Mouse (Mus musculus): ENCODE measurements at regions not wholly inside any gene's neighbourhood (a gene's known extent, or its start where the extent isn't known, plus 50 kb on each side); places are given as distances from the start of the nearest gene placed in this dataset.

DNA sequence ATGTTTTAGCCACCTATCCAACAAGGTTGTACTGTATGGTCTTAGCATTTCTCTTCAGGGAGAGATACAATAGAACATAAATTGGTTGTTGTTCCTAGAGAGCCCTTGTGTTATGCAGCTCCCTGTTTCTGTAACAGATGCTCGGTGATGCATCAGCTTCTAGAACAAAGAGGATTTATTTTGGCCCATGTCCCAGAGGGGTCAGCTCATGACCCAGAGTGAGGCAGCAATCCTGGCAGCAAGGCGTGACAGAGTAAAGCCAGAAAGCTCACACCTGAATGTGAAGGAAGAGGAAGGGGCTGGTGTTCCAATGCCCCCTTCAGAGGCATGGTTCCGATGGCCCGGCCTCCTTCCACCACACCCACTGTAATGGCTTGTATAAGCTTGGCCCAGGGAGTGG lies 88.8 kb downstream of the Ets2 start:
- no peak overlapping the region for H3K27ac ChIP-seq (ENCODE audit: poor library complexity, severe bottlenecking)
- H3K27me3 ChIP-seq (replicated peaks), result no peaks in the 10 kb centered on the region
- no peak overlapping the region for H3K4me2 ChIP-seq
- ATAC-seq (ENCODE audit: insufficient number of reproducible peaks, low FRiP score), result no peak
- WGBS, result 67% methylated on average over 4 of the region's 4 CpGs
- no peaks in the 10 kb centered on the region for H3K4me1 ChIP-seq (replicated peaks)
- H3K9me3 ChIP-seq (replicated peaks), result peaks cover 3% of the 10 kb centered on the region; the same call in 1 of the 2 replicates
- H3K4me3 ChIP-seq, result no peak overlapping the region
- no peaks in the 10 kb centered on the region for H3K36me3 ChIP-seq
- H3K9ac ChIP-seq, result no peak overlapping the region

DNA sequence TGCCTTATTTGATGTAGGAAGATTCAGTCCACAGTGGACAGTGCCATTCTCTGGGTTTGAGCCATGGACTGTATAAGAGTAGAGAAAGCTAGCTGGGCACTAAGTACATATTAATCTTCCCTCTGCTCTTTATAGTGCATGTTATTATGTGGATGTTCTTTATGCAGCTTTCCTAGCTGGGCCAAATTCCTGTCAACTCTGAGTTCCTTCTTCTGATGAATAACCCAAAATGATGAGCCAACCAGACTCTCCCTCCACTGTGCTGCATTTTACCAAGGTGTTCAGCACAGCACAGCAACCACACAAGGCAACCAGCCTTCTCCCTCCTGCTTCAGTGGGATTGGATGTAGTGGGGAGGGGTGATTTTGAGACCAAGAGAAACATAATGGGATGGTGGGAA lies 87.7 kb downstream of the Ets2 start:
- Histone ChIP-seq H3K9me3 (replicated peaks) (peaks cover 3% of the 10 kb centered on the region; the same call in 1 of the 2 replicates), H3K4me1 (replicated peaks) (no peaks in the 10 kb centered on the region), H3K4me3 (no peak overlapping the region), H3K27me3 (replicated peaks) (no peaks in the 10 kb centered on the region), H3K36me3 (no peaks in the 10 kb centered on the region), H3K27ac (ENCODE audit: poor library complexity, severe bottlenecking) (no peak overlapping the region), H3K4me2 (no peak overlapping the region), H3K9ac (no peak overlapping the region)
- no peak for ATAC-seq (ENCODE audit: insufficient number of reproducible peaks, low FRiP score)

DNA sequence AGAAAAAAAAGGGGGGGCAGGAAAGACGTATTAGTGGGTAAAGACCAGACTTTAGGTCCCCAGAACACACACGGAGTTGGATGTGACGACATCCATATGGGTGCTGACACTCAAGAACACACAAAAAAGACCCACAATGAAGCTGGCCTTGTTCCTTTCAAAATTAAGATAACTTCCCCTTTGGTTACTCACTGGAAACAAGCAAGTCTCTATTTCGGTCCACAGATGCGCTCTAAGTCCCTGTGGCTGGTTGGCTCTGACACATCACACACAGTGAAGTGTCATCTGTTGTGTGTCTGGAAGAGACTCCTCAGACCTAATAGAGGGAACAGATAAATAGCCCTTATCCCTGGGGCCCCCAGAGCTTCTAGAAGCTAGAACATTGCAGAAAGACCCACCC lies 79.8 kb downstream of the Ets2 start:
- no peaks in the 10 kb centered on the region for H3K27me3 ChIP-seq (replicated peaks)
- H3K9me3 ChIP-seq (replicated peaks), result no peaks in the 10 kb centered on the region
- no peak overlapping the region for H3K4me3 ChIP-seq
- H3K9ac ChIP-seq, result no peak overlapping the region
- no peaks in the 10 kb centered on the region for H3K4me1 ChIP-seq (replicated peaks)
- 77% methylated on average over 5 of the region's 5 CpGs for WGBS
- H3K4me2 ChIP-seq, result no peak overlapping the region
- H3K36me3 ChIP-seq, result no peaks in the 10 kb centered on the region
- no peak for ATAC-seq (ENCODE audit: insufficient number of reproducible peaks, low FRiP score)
- H3K27ac ChIP-seq (ENCODE audit: poor library complexity, severe bottlenecking), result no peak overlapping the region

DNA sequence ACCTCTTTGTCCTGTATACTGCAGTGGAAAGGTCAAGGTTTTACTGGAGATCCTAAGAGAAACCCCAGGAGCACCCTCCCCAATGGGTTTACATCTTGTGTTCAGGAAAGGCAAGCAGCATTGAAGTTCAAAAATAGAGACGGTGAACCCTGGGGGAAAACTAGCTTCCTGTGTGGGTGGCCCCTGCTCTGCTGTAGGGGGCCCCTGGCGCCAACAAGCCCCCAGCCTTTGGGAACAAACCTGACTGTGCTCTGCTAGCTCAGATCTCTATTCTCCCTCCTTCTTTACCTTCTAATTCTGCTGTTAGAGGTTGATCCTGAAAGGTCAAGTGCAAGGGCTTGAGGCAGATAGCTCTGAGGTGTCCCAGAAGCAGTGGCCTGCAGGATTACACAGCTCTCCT lies 78.6 kb downstream of the Ets2 start:
- no peak overlapping the region for H3K9ac ChIP-seq
- peaks cover 6% of the 10 kb centered on the region; the same call in 1 of the 2 replicates for H3K4me1 ChIP-seq (replicated peaks)
- no peak for ATAC-seq (ENCODE audit: insufficient number of reproducible peaks, low FRiP score)
- H3K36me3 ChIP-seq, result no peaks in the 10 kb centered on the region
- H3K9me3 ChIP-seq (replicated peaks), result no peaks in the 10 kb centered on the region
- H3K27ac ChIP-seq (ENCODE audit: poor library complexity, severe bottlenecking), result no peak overlapping the region
- 65% methylated on average over 2 of the region's 2 CpGs for WGBS
- H3K4me2 ChIP-seq, result no peak overlapping the region
- H3K4me3 ChIP-seq, result no peak overlapping the region
- no peaks in the 10 kb centered on the region for H3K27me3 ChIP-seq (replicated peaks)

DNA sequence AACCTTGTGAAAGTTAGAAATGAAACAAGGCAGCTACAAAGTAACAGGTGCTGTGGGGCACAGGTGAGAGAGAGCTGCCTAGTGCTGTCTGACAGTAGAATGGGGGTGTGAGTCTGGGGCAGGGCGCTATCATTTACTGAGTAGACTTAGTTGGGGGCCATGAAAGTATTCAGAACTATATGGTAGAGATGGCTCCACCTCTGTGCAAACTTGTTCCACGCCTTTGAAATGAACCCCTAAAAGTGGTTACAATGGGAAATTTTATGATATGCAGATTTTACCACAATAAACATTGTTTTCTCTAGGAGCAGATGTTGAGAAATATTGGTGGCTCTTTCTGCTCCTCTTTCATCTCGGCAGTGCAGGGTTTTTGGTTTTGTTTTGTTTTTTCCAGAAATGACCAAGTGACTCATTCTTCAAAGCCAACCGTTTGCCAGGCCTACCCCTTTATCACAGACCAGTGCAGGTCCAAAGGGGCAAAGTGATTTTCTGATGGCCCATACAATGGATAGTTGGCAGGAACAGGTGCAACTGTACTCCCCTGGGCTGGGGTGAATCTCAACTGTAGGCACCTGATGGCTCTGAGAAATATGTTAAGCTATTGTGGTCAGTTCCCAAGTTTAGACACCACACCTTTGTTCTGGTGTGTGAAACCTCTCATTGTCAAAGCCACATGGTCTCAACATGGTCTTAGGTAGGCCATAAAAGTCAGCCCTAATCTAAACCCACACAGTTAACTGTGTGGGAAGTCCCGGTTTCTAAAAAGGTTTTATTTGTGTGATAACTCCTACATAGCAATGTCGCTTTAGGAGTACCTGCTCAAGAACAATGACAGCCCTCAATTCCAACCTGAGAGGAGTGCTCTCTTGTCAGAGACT lies 77.2 kb downstream of the Ets2 start:
- Histone ChIP-seq H3K4me3 (no peak overlapping the region), H3K4me2 (no peak overlapping the region), H3K27ac (ENCODE audit: poor library complexity, severe bottlenecking) (no peak overlapping the region), H3K27me3 (replicated peaks) (no peaks in the 10 kb centered on the region), H3K36me3 (no peaks in the 10 kb centered on the region), H3K4me1 (replicated peaks) (peaks cover 7% of the 10 kb centered on the region; the same call in 1 of the 2 replicates), H3K9me3 (replicated peaks) (no peaks in the 10 kb centered on the region), H3K9ac (no peak overlapping the region)
- 81% methylated on average over 6 of the region's 6 CpGs for WGBS
- ATAC-seq (ENCODE audit: insufficient number of reproducible peaks, low FRiP score), result no peak

DNA sequence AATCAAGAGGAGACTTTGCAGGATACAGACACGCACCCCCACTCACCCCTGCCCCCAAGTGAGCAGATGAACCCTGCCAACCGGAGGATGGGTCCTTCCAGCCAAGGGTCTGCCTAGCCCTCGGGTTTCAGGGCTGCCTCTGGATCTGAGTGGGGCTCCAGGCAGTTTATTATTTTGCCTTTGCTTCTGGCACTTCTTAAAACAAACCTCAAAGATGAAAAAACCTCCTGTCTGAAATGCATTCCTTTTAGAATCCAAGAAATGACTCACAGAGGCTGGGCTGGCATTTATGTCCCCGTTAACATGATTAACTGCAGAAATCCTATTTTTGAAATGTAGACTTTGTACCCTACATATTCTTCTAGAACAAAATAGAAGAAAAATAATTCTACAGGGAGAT lies 76.3 kb downstream of the Ets2 start:
- Histone ChIP-seq H3K36me3 (no peaks in the 10 kb centered on the region), H3K4me3 (no peak overlapping the region), H3K9ac (no peak overlapping the region), H3K4me2 (no peak overlapping the region), H3K9me3 (replicated peaks) (no peaks in the 10 kb centered on the region), H3K27me3 (replicated peaks) (0 out of 2 replicates have a peak, but pooled peaks cover 3% of the 10 kb centered on the region), H3K4me1 (replicated peaks) (peaks cover 7% of the 10 kb centered on the region; the same call in 1 of the 2 replicates), H3K27ac (ENCODE audit: poor library complexity, severe bottlenecking) (no peak overlapping the region)
- 73% methylated on average over 4 of the region's 4 CpGs for WGBS
- ATAC-seq (ENCODE audit: insufficient number of reproducible peaks, low FRiP score), result no peak

DNA sequence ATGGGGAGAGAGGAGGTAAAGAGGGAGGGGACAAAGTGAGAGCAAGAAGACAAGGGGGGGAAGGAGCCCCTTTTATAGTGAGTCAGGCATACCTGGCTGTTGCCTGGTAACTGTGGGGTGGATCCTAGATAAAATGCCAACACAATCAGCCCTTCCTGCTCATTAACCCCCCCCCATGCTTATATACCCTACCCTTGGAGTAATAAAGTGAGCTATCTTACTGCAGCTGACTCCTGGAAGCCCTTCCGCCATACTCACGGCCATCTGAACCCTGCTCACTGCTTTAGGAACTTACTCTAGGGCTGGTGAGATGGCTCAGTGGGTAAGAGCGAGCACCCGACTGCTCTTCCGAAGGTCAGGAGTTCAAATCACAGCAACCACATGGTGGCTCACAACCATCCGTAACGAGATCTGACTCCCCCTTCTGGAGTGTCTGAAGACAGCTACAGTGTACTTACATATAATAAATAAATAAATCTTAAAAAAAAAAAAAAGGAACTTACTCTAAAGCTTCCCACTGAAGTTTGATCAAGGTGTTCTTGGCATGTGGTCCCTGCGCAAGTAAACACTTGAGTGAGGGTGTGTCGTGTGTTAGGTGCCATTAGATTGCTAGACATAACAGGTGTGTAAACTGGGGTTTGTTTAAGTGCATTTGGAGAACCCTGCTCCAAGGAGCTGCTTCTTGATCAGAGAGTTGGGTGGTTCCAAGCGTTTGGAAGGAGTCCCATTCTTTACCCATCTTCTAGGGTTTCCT lies 74.9 kb downstream of the Ets2 start:
- ATAC-seq (ENCODE audit: insufficient number of reproducible peaks, low FRiP score), result no peak
- H3K4me3 ChIP-seq, result no peak overlapping the region
- 0 out of 2 replicates have a peak, but pooled peaks cover 3% of the 10 kb centered on the region for H3K27me3 ChIP-seq (replicated peaks)
- no peaks in the 10 kb centered on the region for H3K9me3 ChIP-seq (replicated peaks)
- no peaks in the 10 kb centered on the region for H3K36me3 ChIP-seq
- no peak overlapping the region for H3K27ac ChIP-seq (ENCODE audit: poor library complexity, severe bottlenecking)
- no peak overlapping the region for H3K9ac ChIP-seq
- 91% methylated on average over 10 of the region's 10 CpGs for WGBS
- peaks cover 7% of the 10 kb centered on the region; the same call in 1 of the 2 replicates for H3K4me1 ChIP-seq (replicated peaks)
- H3K4me2 ChIP-seq, result no peak overlapping the region

DNA sequence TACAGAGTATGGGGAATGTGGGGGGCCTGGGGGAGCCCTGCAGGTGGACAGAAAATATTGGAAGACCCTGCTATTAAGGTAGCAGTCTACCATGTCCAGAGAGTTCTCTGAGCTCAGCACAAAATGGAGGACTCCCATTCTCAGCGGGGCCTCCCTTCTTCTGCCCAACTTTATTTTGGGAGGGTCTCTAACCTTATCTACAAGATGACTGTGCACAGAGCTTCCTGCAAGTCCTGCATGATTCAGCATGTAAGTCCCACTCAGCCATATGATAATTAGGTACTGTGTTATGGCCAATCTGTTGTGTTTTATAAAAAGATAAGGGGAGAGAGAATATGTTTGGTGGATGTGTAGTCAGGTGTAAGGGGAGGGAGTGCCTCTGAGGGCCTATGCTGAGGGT lies 74.1 kb downstream of the Ets2 start:
- Histone ChIP-seq H3K4me1 (replicated peaks) (peaks cover 8% of the 10 kb centered on the region; the same call in 1 of the 2 replicates), H3K36me3 (no peaks in the 10 kb centered on the region), H3K27ac (ENCODE audit: poor library complexity, severe bottlenecking) (no peak overlapping the region), H3K9me3 (replicated peaks) (no peaks in the 10 kb centered on the region), H3K4me3 (no peak overlapping the region), H3K9ac (no peak overlapping the region), H3K4me2 (no peak overlapping the region), H3K27me3 (replicated peaks) (0 out of 2 replicates have a peak, but pooled peaks cover 3% of the 10 kb centered on the region)
- 69% methylated on average over 1 of the region's 1 CpGs for WGBS
- peak; percentile 64; the same call in 1 of the 2 replicates for ATAC-seq (ENCODE audit: insufficient number of reproducible peaks, low FRiP score)

DNA sequence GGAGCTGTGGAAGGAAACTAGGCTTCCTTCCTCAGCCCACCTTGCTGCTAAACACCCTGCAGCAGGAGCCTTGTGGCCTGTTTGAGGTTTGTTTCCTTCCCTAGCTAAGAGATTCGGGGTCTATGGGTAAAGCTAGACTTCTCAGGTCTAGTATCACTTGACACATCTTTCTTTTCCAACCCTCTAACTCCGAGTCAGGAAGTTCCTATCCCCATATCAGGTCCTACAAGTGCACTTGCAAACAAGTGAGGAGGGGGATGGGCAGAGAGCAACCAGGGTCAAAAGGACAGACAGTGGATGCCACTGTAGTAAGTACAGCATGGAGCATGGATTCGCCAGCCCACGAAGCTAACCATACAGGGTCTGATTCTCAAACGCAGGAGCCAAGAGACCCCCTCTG lies 73.5 kb downstream of the Ets2 start:
- 0 out of 2 replicates have a peak, but pooled peaks cover 3% of the 10 kb centered on the region for H3K27me3 ChIP-seq (replicated peaks)
- H3K9me3 ChIP-seq (replicated peaks), result no peaks in the 10 kb centered on the region
- peaks cover 10% of the 10 kb centered on the region; the same call in 1 of the 2 replicates for H3K4me1 ChIP-seq (replicated peaks)
- H3K36me3 ChIP-seq, result no peaks in the 10 kb centered on the region
- no peak overlapping the region for H3K4me3 ChIP-seq
- no peak overlapping the region for H3K4me2 ChIP-seq
- WGBS, result 51% methylated on average over 5 of the region's 5 CpGs
- H3K9ac ChIP-seq, result no peak overlapping the region
- no peak for ATAC-seq (ENCODE audit: insufficient number of reproducible peaks, low FRiP score)
- H3K27ac ChIP-seq (ENCODE audit: poor library complexity, severe bottlenecking), result no peak overlapping the region

DNA sequence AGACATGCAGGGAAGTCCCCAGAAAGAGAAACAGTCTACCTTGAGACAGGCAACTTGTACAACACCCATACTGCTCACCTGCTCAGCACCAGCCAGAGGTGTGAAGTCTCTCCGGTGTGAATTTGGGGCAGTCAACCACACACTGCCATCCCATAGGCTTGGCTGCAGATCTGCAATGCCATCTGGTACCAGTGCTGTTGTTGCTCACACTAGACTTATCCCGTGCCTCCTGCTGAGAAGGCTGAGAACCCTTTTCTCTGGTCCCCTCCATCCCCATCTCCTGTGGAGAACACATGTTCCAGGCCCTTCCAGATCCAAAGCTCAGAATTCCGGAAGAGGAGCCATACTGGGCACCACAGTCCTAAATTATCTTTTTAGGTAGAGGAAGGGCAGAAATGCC lies 71.3 kb downstream of the Ets2 start:
- ATAC-seq (ENCODE audit: insufficient number of reproducible peaks, low FRiP score), result no peak
- H3K9ac ChIP-seq, result no peak overlapping the region
- H3K4me2 ChIP-seq, result no peak overlapping the region
- H3K27me3 ChIP-seq (replicated peaks), result 0 out of 2 replicates have a peak, but pooled peaks cover 3% of the 10 kb centered on the region
- no peak overlapping the region for H3K4me3 ChIP-seq
- no peaks in the 10 kb centered on the region for H3K9me3 ChIP-seq (replicated peaks)
- WGBS, result 77% methylated on average over 3 of the region's 3 CpGs
- H3K27ac ChIP-seq (ENCODE audit: poor library complexity, severe bottlenecking), result no peak overlapping the region
- H3K4me1 ChIP-seq (replicated peaks), result peaks cover 21% of the 10 kb centered on the region
- H3K36me3 ChIP-seq, result no peaks in the 10 kb centered on the region

Measured in heart, embryonic 12.5 days (tissue).